Mouse (Mus musculus): ENCODE results near the gene Dis3l. TPM values are rescaled to one million over a fixed set of nuclear protein-coding genes. Genes with fewer than 3 reads are reported as not detected.
"Not testable (repeated sequence)": the region's sequence is repeated elsewhere in the genome, so short reads cannot be mapped to it uniquely, and the experiment has no call there.

The Dis3l gene
- polyA plus RNA-seq, 1 experiment from 2014 or later, result 22.0 TPM

- WGBS, result 86% methylated on average over 6 of the region's 6 CpGs
- DNase-seq (ENCODE audit: low spot score), result no peak
Measured at GRCm38 (mm10) chr9:64306476-64307312, 34.4 kb downstream of the Dis3l start.

DNA sequence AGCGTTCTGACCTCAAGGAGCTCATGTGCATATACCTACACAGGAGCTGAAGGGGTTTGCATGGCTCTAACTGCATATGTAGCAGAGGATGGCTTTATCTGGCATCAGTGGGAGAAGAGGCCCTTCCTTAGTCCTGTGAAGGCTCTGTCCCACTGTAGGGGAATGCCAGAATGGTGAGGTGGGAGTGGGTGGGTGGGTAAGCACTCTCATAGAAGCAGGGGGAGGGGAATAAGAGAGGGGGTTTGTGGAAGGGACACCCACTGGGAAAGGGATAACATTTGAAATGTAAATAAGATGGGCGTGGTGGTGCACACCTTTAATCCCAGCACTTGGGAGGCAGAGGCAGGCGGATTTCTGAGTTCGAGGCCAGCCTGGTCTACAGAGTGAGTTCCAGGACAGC lies 38.0 kb downstream of the Dis3l start:
- H3K36me3 ChIP-seq, result peaks cover 99% of the 10 kb centered on the region
- H3K27ac ChIP-seq (replicated peaks); H3K4me1 ChIP-seq; H3K4me3 ChIP-seq; H3K27me3 ChIP-seq (ENCODE audit: low read depth, poor library complexity, severe bottlenecking); DNase-seq (ENCODE audit: low spot score); H3K9me3 ChIP-seq (replicated peaks): not testable (repeated sequence)
- 91% methylated on average over 4 of the region's 4 CpGs for WGBS

More at GRCm38 (mm10) chr9:64306476-64307312, 34.4 kb downstream of the Dis3l start:
- no peaks in the 10 kb centered on the region for H3K27me3 ChIP-seq (ENCODE audit: low read depth, poor library complexity, severe bottlenecking)
- no peak overlapping the region for H3K27ac ChIP-seq (replicated peaks)
- H3K4me3 ChIP-seq, result no peak overlapping the region
- H3K9me3 ChIP-seq (replicated peaks), result no peaks in the 10 kb centered on the region
- H3K4me1 ChIP-seq, result no peaks in the 10 kb centered on the region
- peaks cover 96% of the 10 kb centered on the region for H3K36me3 ChIP-seq

GRCm38 (mm10) chr9:64282404-64282987 lies 58.6 kb downstream of the Dis3l start:
- peaks cover 10% of the 10 kb centered on the region for H3K4me1 ChIP-seq
- peaks cover 34% of the 10 kb centered on the region for H3K36me3 ChIP-seq
- H3K27ac ChIP-seq (replicated peaks), result peak overlapping the region; percentile 96
- 81% methylated on average over 5 of the region's 5 CpGs for WGBS
- no peaks in the 10 kb centered on the region for H3K27me3 ChIP-seq (ENCODE audit: low read depth, poor library complexity, severe bottlenecking)
- peak overlapping the region; percentile 74 for H3K4me3 ChIP-seq
- DNase-seq (ENCODE audit: low spot score), result no peak
- H3K9me3 ChIP-seq (replicated peaks), result no peaks in the 10 kb centered on the region

- H3K4me3 ChIP-seq, result peak overlapping the region; percentile 74
Measured at GRCm38 (mm10) chr9:64281781-64282178, 59.3 kb downstream of the Dis3l start.

DNA sequence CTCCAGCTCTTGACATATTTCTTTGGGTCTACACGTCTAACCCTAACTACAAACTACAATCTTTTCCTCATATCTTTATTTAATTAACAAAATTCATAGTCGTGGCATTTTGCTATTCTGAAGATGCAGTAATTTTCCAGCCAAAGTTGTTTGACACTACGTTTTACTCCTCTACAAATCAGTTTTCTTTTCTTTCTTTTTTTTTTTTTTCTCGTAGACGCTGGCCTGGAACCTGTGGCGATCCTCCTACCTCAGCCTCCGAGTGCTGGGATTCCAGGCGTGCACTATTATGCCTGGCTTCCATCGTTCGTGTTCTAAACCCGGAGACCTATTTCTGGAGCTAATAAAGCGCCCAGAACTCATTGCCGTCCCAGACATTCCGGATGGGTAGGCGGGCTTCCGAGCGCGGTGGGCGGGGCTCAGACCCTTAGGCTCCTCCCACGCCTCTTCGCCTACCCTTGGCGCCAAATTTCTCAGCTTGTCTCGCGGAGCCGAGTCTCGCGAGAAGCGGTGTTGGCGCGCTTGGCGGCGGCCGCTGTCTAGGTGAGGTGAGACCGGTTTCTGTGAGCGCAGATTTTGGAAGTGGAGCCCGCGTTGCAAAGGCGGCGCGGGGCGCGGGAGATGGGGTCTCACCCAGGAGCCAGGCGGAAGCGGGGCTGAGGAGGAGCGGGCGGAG lies 59.8 kb downstream of the Dis3l start, which contains the start of gene Tipin:
Gene Tipin (plus strand): TSS at position 477 of the 676 bp plus-strand sequence.
- 3% methylated on average over 46 of the region's 46 CpGs for WGBS
- no peaks in the 10 kb centered on the region for H3K27me3 ChIP-seq (ENCODE audit: low read depth, poor library complexity, severe bottlenecking)
- peaks cover 10% of the 10 kb centered on the region for H3K4me1 ChIP-seq
- no peaks in the 10 kb centered on the region for H3K9me3 ChIP-seq (replicated peaks)
- peak within 1 kb of the TSS; percentile 74 for H3K4me3 ChIP-seq
- peak; percentile 96 for DNase-seq (ENCODE audit: low spot score)
- peaks cover 24% of the 10 kb centered on the region for H3K36me3 ChIP-seq
- peak within 1 kb of the TSS; percentile 96 for H3K27ac ChIP-seq (replicated peaks)

More at GRCm38 (mm10) chr9:64281781-64282178, 59.3 kb downstream of the Dis3l start:
- WGBS, result under 1% methylated on average over 24 of the region's 24 CpGs
- Histone ChIP-seq H3K9me3 (replicated peaks) (no peaks in the 10 kb centered on the region), H3K36me3 (peaks cover 27% of the 10 kb centered on the region), H3K4me1 (peaks cover 10% of the 10 kb centered on the region), H3K27ac (replicated peaks) (peak overlapping the region; percentile 96), H3K27me3 (ENCODE audit: low read depth, poor library complexity, severe bottlenecking) (no peaks in the 10 kb centered on the region)
- no peak for DNase-seq (ENCODE audit: low spot score)

GRCm38 (mm10) chr9:64278665-64279310 lies 62.3 kb downstream of the Dis3l start:
- DNase-seq (ENCODE audit: low spot score), result no peak
- Histone ChIP-seq H3K4me3 (no peak overlapping the region), H3K27me3 (ENCODE audit: low read depth, poor library complexity, severe bottlenecking) (no peaks in the 10 kb centered on the region), H3K27ac (replicated peaks) (no peak overlapping the region), H3K4me1 (peaks cover 10% of the 10 kb centered on the region), H3K36me3 (peaks cover 6% of the 10 kb centered on the region), H3K9me3 (replicated peaks) (no peaks in the 10 kb centered on the region)
- 94% methylated on average over 6 of the region's 6 CpGs for WGBS

DNA sequence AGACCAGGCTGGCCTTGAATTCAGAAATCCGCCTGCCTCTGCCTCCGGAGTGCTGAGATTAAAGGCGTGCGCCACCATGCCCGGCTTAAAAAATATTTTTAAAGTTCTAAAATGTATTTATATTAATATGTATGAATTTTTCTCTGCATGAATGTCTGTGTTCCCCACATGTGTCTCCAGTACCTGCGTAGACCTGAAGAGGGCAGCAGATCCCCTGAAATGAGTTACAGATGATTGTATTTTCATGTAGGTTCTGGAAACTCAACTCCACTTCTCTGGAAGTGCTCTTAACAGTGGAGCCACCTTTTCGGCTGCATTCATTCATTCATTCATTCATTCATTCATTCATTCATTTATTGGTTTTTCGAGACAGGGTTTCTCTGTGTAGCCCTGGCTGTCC lies 63.4 kb downstream of the Dis3l start:
- Histone ChIP-seq H3K9me3 (replicated peaks) (no peaks in the 10 kb centered on the region), H3K27ac (replicated peaks) (no peak overlapping the region), H3K4me1 (peaks cover 9% of the 10 kb centered on the region), H3K36me3 (no peaks in the 10 kb centered on the region), H3K27me3 (ENCODE audit: low read depth, poor library complexity, severe bottlenecking) (no peaks in the 10 kb centered on the region), H3K4me3 (no peak overlapping the region)
- DNase-seq (ENCODE audit: low spot score), result peak; percentile 56
- WGBS, result 69% methylated on average over 8 of the region's 8 CpGs

GRCm38 (mm10) chr9:64274919-64275318 lies 66.2 kb downstream of the Dis3l start:
- 73% methylated on average over 1 of the region's 1 CpGs for WGBS
- DNase-seq (ENCODE audit: low spot score), result no peak
- Histone ChIP-seq H3K9me3 (replicated peaks) (no peaks in the 10 kb centered on the region), H3K4me1 (no peaks in the 10 kb centered on the region), H3K27me3 (ENCODE audit: low read depth, poor library complexity, severe bottlenecking) (no peaks in the 10 kb centered on the region), H3K36me3 (no peaks in the 10 kb centered on the region), H3K4me3 (no peak overlapping the region), H3K27ac (replicated peaks) (no peak overlapping the region)

GRCm38 (mm10) chr9:64274291-64274690 lies 66.8 kb downstream of the Dis3l start:
- Histone ChIP-seq H3K27ac (replicated peaks) (no peak overlapping the region), H3K36me3 (no peaks in the 10 kb centered on the region), H3K27me3 (ENCODE audit: low read depth, poor library complexity, severe bottlenecking) (no peaks in the 10 kb centered on the region), H3K9me3 (replicated peaks) (no peaks in the 10 kb centered on the region), H3K4me1 (no peaks in the 10 kb centered on the region), H3K4me3 (no peak overlapping the region)
- WGBS, result 76% methylated on average over 4 of the region's 4 CpGs
- no peak for DNase-seq (ENCODE audit: low spot score)

GRCm38 (mm10) chr9:64273757-64274156 lies 67.3 kb downstream of the Dis3l start:
- Histone ChIP-seq H3K36me3 (no peaks in the 10 kb centered on the region), H3K4me3 (no peak overlapping the region), H3K27ac (replicated peaks) (no peak overlapping the region), H3K4me1 (no peaks in the 10 kb centered on the region), H3K27me3 (ENCODE audit: low read depth, poor library complexity, severe bottlenecking) (no peaks in the 10 kb centered on the region), H3K9me3 (replicated peaks) (no peaks in the 10 kb centered on the region)
- 80% methylated on average over 4 of the region's 4 CpGs for WGBS
- DNase-seq (ENCODE audit: low spot score), result no peak

GRCm38 (mm10) chr9:64272611-64273010 lies 68.5 kb downstream of the Dis3l start:
- no peaks in the 10 kb centered on the region for H3K4me1 ChIP-seq
- WGBS, result 43% methylated on average over 7 of the region's 7 CpGs
- no peak overlapping the region for H3K4me3 ChIP-seq

GRCm38 (mm10) chr9:64271249-64271648 lies 69.8 kb downstream of the Dis3l start:
- Histone ChIP-seq H3K36me3 (no peaks in the 10 kb centered on the region), H3K27me3 (ENCODE audit: low read depth, poor library complexity, severe bottlenecking) (no peaks in the 10 kb centered on the region), H3K4me1 (no peaks in the 10 kb centered on the region), H3K9me3 (replicated peaks) (no peaks in the 10 kb centered on the region), H3K27ac (replicated peaks) (no peak overlapping the region), H3K4me3 (no peak overlapping the region)
- no peak for DNase-seq (ENCODE audit: low spot score)
- WGBS, result 72% methylated on average over 3 of the region's 3 CpGs

More at GRCm38 (mm10) chr9:64272611-64273010, 68.5 kb downstream of the Dis3l start:
- Histone ChIP-seq H3K36me3 (no peaks in the 10 kb centered on the region), H3K27ac (replicated peaks) (no peak overlapping the region), H3K27me3 (ENCODE audit: low read depth, poor library complexity, severe bottlenecking) (no peaks in the 10 kb centered on the region), H3K9me3 (replicated peaks) (no peaks in the 10 kb centered on the region)
- peak; percentile 38 for DNase-seq (ENCODE audit: low spot score)

Measured in midbrain, embryonic 10.5 days (tissue).